Mouse (Mus musculus): ENCODE data around the gene Etl4.

GRCm38 (mm10) chr2:20776171-20776704 lies 866.7 kb downstream of the Etl4 start:
- no peak for TF ChIP-seq ZC3H11A (IDR thresholded peaks at IDR 0.05; ENCODE audit: borderline replicate concordance, low read depth, low read length)
- no peak for TF ChIP-seq HCFC1 (IDR thresholded peaks at IDR 0.05; ENCODE audit: borderline replicate concordance, insufficient read depth, low read length)
- no peak for TF ChIP-seq CHD2 (IDR thresholded peaks at IDR 0.05; ENCODE audit: low read depth, low read length)
- peak; percentile 86 for TF ChIP-seq ZNF384 (IDR thresholded peaks at IDR 0.05; ENCODE audit: low read depth, low read length)

Measured in ES-E14 (cell line).